Mouse (Mus musculus): ENCODE measurements around the gene Rcan1. TPM values are rescaled to one million over a fixed set of nuclear protein-coding genes. Genes with fewer than 3 reads are reported as not detected.

Gene Rcan1
- 3.2 TPM for polyA plus RNA-seq (2017; shearing (Covaris generic))

GRCm38 (mm10) chr16:92470706-92471105 is at the start of gene Rcan1:
Gene Rcan1 (minus strand): TSS chr16:92470867.

GRCm38 (mm10) chr16:92485436-92485835 is 14.8 kb upstream of the Rcan1 start, which contains the start of gene Clic6:
Gene Clic6 (plus strand): TSS chr16:92485736.

GRCm38 (mm10) chr16:92359229-92359628 is 111.4 kb downstream of the Rcan1 start, which contains the start of gene Kcne1:
Gene Kcne1 (minus strand): TSS chr16:92359468.

Other genes starting within 250 kb of the Rcan1 start
- gene Kcne2, start 178.5 kb downstream of the Rcan1 start, polyA plus RNA-seq (2017; shearing (Covaris generic)), result not detected
- gene Smim11, start 169.6 kb downstream of the Rcan1 start, polyA plus RNA-seq (2017; shearing (Covaris generic)), result 144 TPM
- not detected for gene Fam243, start 149.4 kb downstream of the Rcan1 start, polyA plus RNA-seq (2017; shearing (Covaris generic))
- gene Kcne1, start 111.4 kb downstream of the Rcan1 start, polyA plus RNA-seq (2017; shearing (Covaris generic)), result not detected
- not detected for gene Clic6, start 14.9 kb upstream of the Rcan1 start, polyA plus RNA-seq (2017; shearing (Covaris generic))